Mouse (Mus musculus): ENCODE measurements at regions not wholly inside any gene's neighbourhood (a gene's known extent, or its start where the extent isn't known, plus 50 kb on each side); places are given as distances from the start of the nearest gene placed in this dataset.

- no peak for TF ChIP-seq CTCF (IDR thresholded peaks at IDR 0.05; ENCODE audit: low read depth)
- H3K4me3 ChIP-seq (ENCODE audit: low read depth, low read length): no peak overlapping the region
- no peaks in the 10 kb centered on the region for H3K36me3 ChIP-seq (ENCODE audit: insufficient read depth)
- no peaks in the 10 kb centered on the region for H3K4me1 ChIP-seq (ENCODE audit: insufficient read depth)
- no peak overlapping the region for H3K4me2 ChIP-seq
- DNase-seq (no peak), ATAC-seq (ENCODE audit: insufficient read depth) (no peak)
- H3K9me3 ChIP-seq (ENCODE audit: low read depth, low read length): no peaks in the 10 kb centered on the region
- no peak overlapping the region for H3K9ac ChIP-seq
- no peaks in the 10 kb centered on the region for H3K27me3 ChIP-seq (ENCODE audit: insufficient read depth, low read length)
- H3K27ac ChIP-seq (ENCODE audit: low read depth): no peak overlapping the region
- 64% methylated on average over 3 of the region's 3 CpGs for WGBS
These were observed 57.5 kb upstream of the Igf1r start for GRCm38 (mm10) chr7:67895166-67895565.

GRCm38 (mm10) chr7:67892917-67893316 is 59.7 kb upstream of the Igf1r start:
- no peak for TF ChIP-seq CTCF (IDR thresholded peaks at IDR 0.05; ENCODE audit: low read depth)
- no peak overlapping the region for H3K27ac ChIP-seq (ENCODE audit: low read depth)
- no peaks in the 10 kb centered on the region for H3K36me3 ChIP-seq (ENCODE audit: insufficient read depth)
- no peak overlapping the region for H3K9ac ChIP-seq
- H3K4me1 ChIP-seq (ENCODE audit: insufficient read depth): no peaks in the 10 kb centered on the region
- DNase-seq (no peak), ATAC-seq (ENCODE audit: insufficient read depth) (no peak)
- WGBS: 58% methylated on average over 3 of the region's 3 CpGs
- no peaks in the 10 kb centered on the region for H3K27me3 ChIP-seq (ENCODE audit: insufficient read depth, low read length)
- no peak overlapping the region for H3K4me2 ChIP-seq
- H3K4me3 ChIP-seq (ENCODE audit: low read depth, low read length): no peak overlapping the region
- H3K9me3 ChIP-seq (ENCODE audit: low read depth, low read length): no peaks in the 10 kb centered on the region

GRCm38 (mm10) chr7:67883040-67883439 is 69.6 kb upstream of the Igf1r start:
- TF ChIP-seq CTCF (IDR thresholded peaks at IDR 0.05; ENCODE audit: low read depth): no peak
- H3K27me3 ChIP-seq (ENCODE audit: insufficient read depth, low read length): no peaks in the 10 kb centered on the region
- H3K4me1 ChIP-seq (ENCODE audit: insufficient read depth): no peaks in the 10 kb centered on the region
- no peak overlapping the region for H3K4me2 ChIP-seq
- no peak for DNase-seq
- no peak for ATAC-seq (ENCODE audit: insufficient read depth)
- H3K9me3 ChIP-seq (ENCODE audit: low read depth, low read length): no peaks in the 10 kb centered on the region
- H3K27ac ChIP-seq (ENCODE audit: low read depth): no peak overlapping the region
- H3K36me3 ChIP-seq (ENCODE audit: insufficient read depth): no peaks in the 10 kb centered on the region
- H3K4me3 ChIP-seq (ENCODE audit: low read depth, low read length): no peak overlapping the region
- WGBS: 75% methylated on average over 6 of the region's 6 CpGs
- H3K9ac ChIP-seq: no peak overlapping the region

GRCm38 (mm10) chr7:67882606-67883005 is 70.0 kb upstream of the Igf1r start:
- H3K9ac ChIP-seq: no peak overlapping the region
- WGBS: 66% methylated on average over 8 of the region's 8 CpGs

GRCm38 (mm10) chr7:67878226-67878625 is 74.4 kb upstream of the Igf1r start:
- Histone ChIP-seq H3K9ac (no peak overlapping the region), H3K27me3 (ENCODE audit: insufficient read depth, low read length) (no peaks in the 10 kb centered on the region), H3K36me3 (ENCODE audit: insufficient read depth) (no peaks in the 10 kb centered on the region), H3K4me2 (no peak overlapping the region), H3K4me1 (ENCODE audit: insufficient read depth) (no peaks in the 10 kb centered on the region), H3K9me3 (ENCODE audit: low read depth, low read length) (no peaks in the 10 kb centered on the region), H3K4me3 (ENCODE audit: low read depth, low read length) (no peak overlapping the region), H3K27ac (ENCODE audit: low read depth) (no peak overlapping the region)
- WGBS: 29% methylated on average over 1 of the region's 1 CpGs
- DNase-seq (no peak), ATAC-seq (ENCODE audit: insufficient read depth) (no peak)
- no peak for TF ChIP-seq CTCF (IDR thresholded peaks at IDR 0.05; ENCODE audit: low read depth)

More at GRCm38 (mm10) chr7:67882606-67883005, 70.0 kb upstream of the Igf1r start:
- Histone ChIP-seq H3K27me3 (ENCODE audit: insufficient read depth, low read length) (no peaks in the 10 kb centered on the region), H3K27ac (ENCODE audit: low read depth) (no peak overlapping the region), H3K4me3 (ENCODE audit: low read depth, low read length) (no peak overlapping the region), H3K9me3 (ENCODE audit: low read depth, low read length) (no peaks in the 10 kb centered on the region), H3K4me1 (ENCODE audit: insufficient read depth) (no peaks in the 10 kb centered on the region), H3K4me2 (no peak overlapping the region), H3K36me3 (ENCODE audit: insufficient read depth) (no peaks in the 10 kb centered on the region)
- DNase-seq (no peak), ATAC-seq (ENCODE audit: insufficient read depth) (no peak)
- TF ChIP-seq CTCF (IDR thresholded peaks at IDR 0.05; ENCODE audit: low read depth): no peak

DNA sequence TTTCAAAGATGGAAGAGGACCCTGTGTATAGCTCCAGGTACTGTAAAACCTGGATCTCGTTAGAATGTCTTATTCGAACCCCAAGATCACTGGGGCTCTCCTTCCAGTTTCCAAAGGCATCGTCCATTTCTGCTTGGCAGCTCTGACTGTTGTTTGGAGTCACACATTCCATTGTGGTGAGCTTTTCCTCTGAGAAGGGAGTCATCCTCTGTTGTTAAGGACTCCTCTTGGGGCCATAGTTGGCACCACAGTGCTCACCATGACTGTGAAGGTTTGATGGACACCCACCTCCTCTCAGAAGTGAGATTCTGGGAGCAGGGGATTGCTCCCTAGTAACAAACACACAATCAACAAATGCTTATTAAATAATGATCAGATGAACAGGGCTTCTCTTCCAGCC is 75.0 kb upstream of the Igf1r start:
- no peak for DNase-seq
- Histone ChIP-seq H3K9me3 (ENCODE audit: low read depth, low read length) (no peaks in the 10 kb centered on the region), H3K4me1 (ENCODE audit: insufficient read depth) (no peaks in the 10 kb centered on the region), H3K9ac (no peak overlapping the region), H3K36me3 (ENCODE audit: insufficient read depth) (no peaks in the 10 kb centered on the region), H3K27ac (ENCODE audit: low read depth) (no peak overlapping the region), H3K4me2 (no peak overlapping the region), H3K27me3 (ENCODE audit: insufficient read depth, low read length) (no peaks in the 10 kb centered on the region), H3K4me3 (ENCODE audit: low read depth, low read length) (no peak overlapping the region)
- no peak for ATAC-seq (ENCODE audit: insufficient read depth)
- no peak for TF ChIP-seq CTCF (IDR thresholded peaks at IDR 0.05; ENCODE audit: low read depth)
- 72% methylated on average over 3 of the region's 3 CpGs for WGBS

- H3K27ac ChIP-seq (ENCODE audit: low read depth): no peak overlapping the region
- no peaks in the 10 kb centered on the region for H3K36me3 ChIP-seq (ENCODE audit: insufficient read depth)
- H3K27me3 ChIP-seq (ENCODE audit: insufficient read depth, low read length): no peaks in the 10 kb centered on the region
- DNase-seq: no peak
- no peak for ATAC-seq (ENCODE audit: insufficient read depth)
- 55% methylated on average over 14 of the region's 14 CpGs for WGBS
- no peak for TF ChIP-seq CTCF (IDR thresholded peaks at IDR 0.05; ENCODE audit: low read depth)
- no peaks in the 10 kb centered on the region for H3K9me3 ChIP-seq (ENCODE audit: low read depth, low read length)
- H3K4me3 ChIP-seq (ENCODE audit: low read depth, low read length): no peak overlapping the region
- H3K9ac ChIP-seq: no peak overlapping the region
- no peaks in the 10 kb centered on the region for H3K4me1 ChIP-seq (ENCODE audit: insufficient read depth)
- no peak overlapping the region for H3K4me2 ChIP-seq
These were observed 94.8 kb upstream of the Synm start for GRCm38 (mm10) chr7:67854080-67855022.
